Mouse (Mus musculus) Muller cell, postnatal 12 days (primary cell): ENCODE results near the gene Lcmt1.

ENCODE experiments used
- DNase-seq: peaks from one replicate; pipeline ENCODE4 v3.0.0-alpha.2; 2015; ENCODE audit errors: inconsistent ontology term

The Lcmt1 gene

DNA sequence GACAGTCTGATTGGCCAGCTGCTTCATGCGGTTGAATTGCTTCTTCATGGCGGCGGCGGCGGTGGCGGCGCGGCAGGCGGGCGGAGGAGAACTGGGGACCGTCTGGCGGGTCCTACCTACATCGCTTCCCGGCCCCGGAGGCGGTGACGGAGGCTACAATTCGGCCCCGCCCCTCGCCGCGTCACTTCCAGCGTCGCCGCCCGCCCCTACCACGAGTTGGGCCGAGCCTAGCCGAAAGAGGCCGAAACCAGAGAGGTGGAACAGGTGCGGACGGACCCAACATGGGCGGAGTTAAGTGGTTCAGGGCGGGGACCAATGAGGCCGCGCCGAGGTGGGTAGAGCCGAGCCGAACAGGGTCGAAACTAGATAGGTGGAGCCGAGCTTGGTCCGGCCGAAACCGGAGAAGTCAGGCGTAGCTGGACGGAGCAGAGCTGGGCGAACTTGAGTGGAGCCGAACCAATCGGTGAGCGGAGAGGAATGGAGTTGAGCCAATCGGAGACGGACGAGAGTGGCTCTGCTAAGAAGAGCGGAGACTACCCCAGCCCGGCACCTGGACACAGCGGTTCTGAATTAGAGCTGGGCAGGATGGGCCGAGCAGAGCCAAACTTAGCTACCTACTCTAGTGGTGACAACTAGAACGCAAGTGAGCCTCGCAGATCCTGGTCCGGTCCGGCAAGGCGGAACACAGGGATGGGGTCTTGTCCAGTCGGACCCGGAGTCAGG lies at the start of gene Lcmt1, which contains the start of gene Arhgap17:
Gene Lcmt1, plus strand, starts transcription at position 26 of the 723 bp plus-strand sequence.
Gene Arhgap17, minus strand, starts transcription at position 157 of the 723 bp plus-strand sequence.
- DNase-seq = peak; percentile 99

DNA sequence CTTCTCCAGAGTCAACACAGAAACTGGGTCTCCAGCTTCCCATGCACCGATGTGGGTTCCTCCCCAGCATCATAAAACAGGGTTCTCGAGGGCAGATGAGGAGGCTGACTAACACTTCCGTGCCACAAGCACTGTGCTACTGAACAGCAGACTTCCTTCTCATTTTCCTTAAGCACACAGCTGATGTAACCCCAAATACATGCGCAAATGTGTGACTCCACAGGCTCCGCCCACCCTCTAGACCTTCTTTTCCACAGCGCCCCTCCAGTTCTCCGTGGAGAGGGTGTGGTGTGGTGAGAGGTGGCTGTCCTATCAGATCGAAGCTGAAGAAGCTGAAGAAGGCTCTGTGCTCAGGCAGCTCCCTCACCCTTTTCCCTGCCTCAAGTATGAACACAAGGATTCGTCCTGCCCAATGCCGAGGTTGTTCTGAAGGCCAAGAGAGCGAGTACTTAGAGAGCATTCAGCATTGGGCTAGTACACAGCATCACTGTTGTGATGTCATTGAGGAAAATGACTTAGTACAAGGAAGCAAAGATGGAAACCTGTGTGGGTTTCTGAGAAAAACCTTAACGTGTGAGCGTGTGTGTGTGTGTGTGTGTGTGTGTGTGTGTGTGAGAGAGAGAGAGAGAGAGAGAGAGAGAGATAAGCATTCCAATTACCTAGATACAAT lies 47.0 kb upstream of the Lcmt1 start:
- DNase-seq = no peak

DNA sequence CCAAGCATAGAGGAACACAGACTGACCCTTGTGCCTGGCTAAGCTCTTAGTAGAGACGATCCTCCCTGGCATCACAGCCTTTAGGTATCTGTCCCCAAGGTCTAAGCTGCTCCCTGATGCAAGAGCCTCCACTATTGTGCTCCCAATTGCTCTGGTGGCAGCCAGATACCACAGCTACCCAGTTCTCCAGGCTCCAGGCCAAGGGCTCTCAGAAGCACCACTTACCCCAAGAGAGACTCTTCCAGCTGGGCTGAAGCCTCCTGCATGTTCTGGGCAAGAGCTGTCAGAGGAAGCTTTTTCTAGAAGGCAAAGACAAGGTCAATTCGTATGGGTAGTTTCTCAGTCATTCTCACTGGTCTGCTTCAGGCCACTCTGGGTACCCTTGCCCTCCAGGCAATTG lies 46.2 kb upstream of the Lcmt1 start:
- no peak for DNase-seq

- DNase-seq = no peak
Observed at GRCm38 (mm10) chr7:123324105-123324504, 45.5 kb upstream of the Lcmt1 start.

GRCm38 (mm10) chr7:123326062-123326461 lies 43.5 kb upstream of the Lcmt1 start:
- DNase-seq = no peak

GRCm38 (mm10) chr7:123326901-123327300 lies 42.7 kb upstream of the Lcmt1 start:
- DNase-seq = no peak

DNA sequence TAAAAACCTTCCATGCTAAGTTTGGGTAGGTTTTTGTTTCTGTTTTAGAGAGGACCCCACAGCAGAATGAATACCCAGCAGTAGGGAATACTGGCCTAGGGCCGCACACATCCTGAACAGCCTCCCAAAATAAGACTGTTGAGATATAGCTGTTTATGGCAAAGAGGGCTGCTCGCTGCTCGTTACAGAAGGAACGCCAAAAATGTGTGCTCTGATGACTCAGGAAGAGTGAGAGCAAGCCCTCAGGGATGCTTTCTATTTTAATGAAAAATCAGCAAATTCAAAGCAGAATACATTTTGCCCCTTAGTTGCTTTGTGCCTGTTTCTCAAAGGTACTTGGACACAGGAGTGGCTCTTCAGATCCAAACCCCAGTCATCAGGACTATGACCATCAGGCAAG lies 41.7 kb upstream of the Lcmt1 start:
- peak; percentile 71 for DNase-seq

DNA sequence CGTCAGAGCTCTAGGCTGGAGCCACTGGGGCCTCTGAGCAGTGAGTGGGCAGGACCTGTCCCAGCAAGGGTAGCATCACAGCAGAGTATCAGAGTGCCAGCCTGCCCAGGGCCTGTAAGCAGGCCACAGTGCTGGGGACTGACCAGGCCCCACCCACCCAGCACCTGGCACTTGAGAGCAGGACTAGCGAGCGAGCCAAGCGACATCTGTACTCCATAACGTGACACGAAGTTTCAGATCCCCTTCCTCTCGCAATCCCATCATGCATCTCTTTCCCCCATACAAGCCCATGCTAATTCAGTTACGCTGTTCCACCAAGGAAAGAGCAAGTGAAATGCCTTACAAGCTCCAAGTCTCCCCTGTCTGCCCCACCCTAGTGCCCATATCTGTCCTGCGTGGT lies 39.1 kb upstream of the Lcmt1 start:
- no peak for DNase-seq

- no peak for DNase-seq
Observed at GRCm38 (mm10) chr7:123336322-123336721, 33.3 kb upstream of the Lcmt1 start.

GRCm38 (mm10) chr7:123338351-123338750 lies 31.2 kb upstream of the Lcmt1 start:
- DNase-seq = no peak

- peak; percentile 65 for DNase-seq
Observed at GRCm38 (mm10) chr7:123341896-123342295, 27.7 kb upstream of the Lcmt1 start.

DNA sequence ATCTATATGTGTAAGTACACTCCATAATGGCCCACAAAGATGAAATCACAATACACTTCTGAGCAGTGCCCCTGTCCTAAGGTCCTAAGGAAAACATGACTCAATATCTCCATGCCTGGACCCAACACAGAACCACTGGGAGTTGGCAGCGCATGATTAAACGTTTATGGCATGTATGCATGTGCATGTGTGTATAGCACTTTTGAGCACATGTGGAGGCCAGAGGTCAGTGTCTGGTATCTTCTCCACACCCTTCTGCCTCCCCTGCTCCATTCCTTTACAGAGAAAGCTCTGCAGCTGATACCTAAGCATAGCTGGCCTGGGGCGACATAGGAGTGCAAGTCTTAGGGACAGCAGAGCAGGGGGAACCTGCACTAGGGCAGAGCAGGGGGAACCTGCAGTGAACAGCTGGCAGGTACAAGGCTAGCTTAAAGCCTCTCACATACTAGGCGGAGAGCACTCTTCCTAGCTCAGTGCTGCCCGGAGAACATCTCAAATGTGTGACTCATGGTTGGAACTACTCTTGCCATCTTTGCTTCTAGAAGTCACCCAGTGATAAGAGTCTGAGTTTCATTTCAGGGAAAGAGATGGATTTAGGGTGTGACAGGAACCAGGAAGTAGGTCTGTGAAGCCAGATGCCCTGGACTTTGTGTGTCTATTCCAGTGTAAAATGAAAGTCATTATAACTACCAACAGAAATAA lies 25.4 kb upstream of the Lcmt1 start:
- no peak for DNase-seq

- no peak for DNase-seq
Observed at GRCm38 (mm10) chr7:123345041-123345544, 24.5 kb upstream of the Lcmt1 start.

- DNase-seq = no peak
Observed at GRCm38 (mm10) chr7:123346631-123347290, 22.8 kb upstream of the Lcmt1 start.

DNA sequence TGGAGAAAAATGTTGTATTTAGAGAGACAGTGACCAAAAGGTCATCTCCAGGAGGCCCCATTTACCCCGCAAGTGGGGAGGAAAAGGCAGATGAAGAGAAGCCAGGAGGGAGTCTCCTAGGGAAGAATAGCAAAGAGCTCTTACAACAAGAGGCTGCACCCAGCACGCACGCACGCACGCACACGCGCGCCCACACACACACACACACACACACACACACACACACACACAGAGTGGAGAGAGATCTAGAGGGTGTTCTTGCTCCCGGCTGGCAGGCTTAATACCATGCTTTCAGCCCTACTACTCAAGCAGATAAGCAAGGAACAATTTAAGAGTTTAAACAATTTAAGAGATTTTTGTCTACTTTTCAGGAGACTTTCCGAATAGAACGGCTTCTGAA lies 19.8 kb upstream of the Lcmt1 start:
- DNase-seq = no peak

- DNase-seq = no peak
Observed at GRCm38 (mm10) chr7:123350243-123350642, 19.3 kb upstream of the Lcmt1 start.

DNA sequence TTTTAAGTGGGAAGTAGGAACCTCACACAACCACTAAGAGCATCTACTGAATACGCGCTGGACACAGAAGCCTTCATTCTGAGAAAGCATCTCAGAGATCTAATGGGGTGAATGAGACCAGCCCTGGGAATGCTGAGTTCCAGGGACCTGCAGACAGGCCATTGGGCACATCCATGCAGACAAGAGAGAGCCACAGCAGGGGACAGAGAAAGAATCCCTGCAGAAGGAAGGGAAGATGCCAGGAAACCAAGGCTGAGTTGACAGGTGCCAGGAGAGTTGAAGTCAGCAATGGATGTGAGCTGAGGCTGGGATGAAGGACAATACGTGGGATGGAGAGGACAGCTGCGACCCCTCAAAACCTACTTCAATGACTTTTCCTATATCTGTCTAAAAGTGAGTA lies 16.5 kb upstream of the Lcmt1 start:
- no peak for DNase-seq

GRCm38 (mm10) chr7:123353879-123354278 lies 15.7 kb upstream of the Lcmt1 start:
- DNase-seq = no peak

- DNase-seq = no peak
Observed at GRCm38 (mm10) chr7:123354392-123354791, 15.2 kb upstream of the Lcmt1 start.

DNA sequence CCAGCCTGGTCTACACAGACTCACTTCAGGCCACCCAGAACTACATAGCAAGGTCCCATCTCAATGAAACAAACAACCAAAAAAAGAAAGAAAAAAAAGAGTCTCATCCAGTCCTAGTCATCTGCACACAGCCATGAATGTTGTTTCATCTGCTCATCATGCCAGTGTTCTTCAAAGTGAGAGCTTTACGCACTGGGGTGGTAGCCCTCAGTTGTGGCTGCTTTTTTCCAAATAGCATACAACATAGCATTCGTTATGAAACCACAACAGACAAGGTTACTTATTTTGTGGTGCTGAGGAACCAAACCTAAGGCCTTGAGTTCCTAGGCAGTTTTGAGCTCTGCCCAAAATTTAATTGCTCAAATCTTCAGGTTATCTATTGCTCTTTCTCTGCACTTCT lies 14.7 kb upstream of the Lcmt1 start:
- DNase-seq = no peak

- no peak for DNase-seq
Observed at GRCm38 (mm10) chr7:123356158-123356557, 13.4 kb upstream of the Lcmt1 start.

- DNase-seq = no peak
Observed at GRCm38 (mm10) chr7:123359101-123359500, 10.5 kb upstream of the Lcmt1 start.
